ENCODE assay signal across 19 mouse cellular contexts in the genomic region with DNA sequence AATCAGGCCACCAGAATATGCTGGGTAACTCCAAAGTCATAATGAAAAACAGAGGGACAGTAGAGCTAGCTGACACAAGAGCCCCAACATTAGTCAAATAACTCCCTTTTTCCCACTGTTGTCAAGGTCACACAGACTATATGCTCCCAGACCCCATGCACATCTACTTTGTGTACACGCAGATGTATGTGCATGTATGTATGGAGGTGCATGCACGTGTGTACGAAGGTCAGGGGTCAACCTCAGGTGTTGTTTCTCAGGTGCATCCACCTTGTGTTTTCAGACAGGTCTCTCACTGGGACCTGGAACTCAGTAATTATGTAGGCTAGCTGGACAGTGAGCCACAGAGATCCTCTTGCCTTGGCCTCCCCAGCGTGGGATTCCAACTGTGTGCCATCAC. TPM values are rescaled to one million over a fixed set of nuclear protein-coding genes. Genes with fewer than 3 reads are reported as not detected.
DNase-seq lines count a peak whose midpoint lies in the region; ATAC-seq and TF ChIP-seq lines count a peak whose summit lies in the region.
"Had no signal": no experiment of that assay in that cellular context is flagged by ENCODE, and none has a peak within 500 bp of the region (broad histone marks: within the 10 kb centered on the region; RNA-seq: fewer than 3 reads in every experiment).

No protein-coding gene starts in this region.

- no peaks in the 10 kb centered on the region for H3K27me3 ChIP-seq in cerebellum, adult 2 months (ENCODE audit: control insufficient read depth, insufficient read depth, low read length)
- H3K27me3 ChIP-seq in midbrain, embryonic 11.5 days (ENCODE audit: control insufficient read depth, insufficient read depth, low read length) = no peaks in the 10 kb centered on the region
- peaks cover 5% of the 10 kb centered on the region; the same call in 1 of the 2 replicates for H3K27me3 ChIP-seq in midbrain, embryonic 13.5 days
- H3K27me3 ChIP-seq in hindbrain, embryonic 14.5 days (ENCODE audit: control insufficient read depth, insufficient read depth, low read length) = no peaks in the 10 kb centered on the region
- H3K27me3 ChIP-seq: embryonic facial prominence, embryonic 15.5 days had no signal

- H3K9me3 ChIP-seq in midbrain, embryonic 11.5 days (ENCODE audit: control insufficient read depth, low read length) = no peaks in the 10 kb centered on the region
- H3K9me3 ChIP-seq in midbrain, embryonic 13.5 days = no peaks in the 10 kb centered on the region
- no peaks in the 10 kb centered on the region for H3K9me3 ChIP-seq in hindbrain, embryonic 14.5 days (ENCODE audit: control insufficient read depth, low read length)
- H3K9me3 ChIP-seq: embryonic facial prominence, embryonic 13.5 days; embryonic facial prominence, embryonic 15.5 days; forebrain, embryonic 10.5 days; forebrain, embryonic 12.5 days had no signal

- TF ChIP-seq POLR2A in cerebellum, adult 2 months (IDR thresholded peaks at IDR 0.05; ENCODE audit: borderline replicate concordance, insufficient read depth, low read length) = no peak

- WGBS in cerebellum, adult 2 months = 81% methylated on average over 4 of the region's 4 CpGs
- 89% methylated on average over 4 of the region's 4 CpGs for WGBS in midbrain, embryonic 11.5 days
- 93% methylated on average over 4 of the region's 4 CpGs for WGBS in midbrain, embryonic 13.5 days
- WGBS in hindbrain, embryonic 14.5 days = 94% methylated on average over 4 of the region's 4 CpGs

- TF ChIP-seq CTCF in cerebellum, adult 2 months (IDR thresholded peaks at IDR 0.05; ENCODE audit: borderline replicate concordance, insufficient read depth, low read depth, low read length) = no peak

- no peak overlapping the region for H3K4me2 ChIP-seq in midbrain, embryonic 11.5 days
- no peak overlapping the region for H3K4me2 ChIP-seq in midbrain, embryonic 13.5 days (replicated peaks)
- H3K4me2 ChIP-seq in hindbrain, embryonic 14.5 days (replicated peaks) = no peak overlapping the region
- H3K4me2 ChIP-seq: embryonic facial prominence, embryonic 13.5 days; embryonic facial prominence, embryonic 15.5 days; forebrain, embryonic 12.5 days had no signal

- no peak overlapping the region for H3K27ac ChIP-seq in cerebellum, adult 2 months (ENCODE audit: insufficient read depth, low read length)
- H3K27ac ChIP-seq in midbrain, embryonic 11.5 days (ENCODE audit: low read depth, low read length) = no peak overlapping the region
- H3K27ac ChIP-seq in midbrain, embryonic 13.5 days = no peak overlapping the region
- no peak overlapping the region for H3K27ac ChIP-seq in hindbrain, embryonic 14.5 days
- H3K27ac ChIP-seq: embryonic facial prominence, embryonic 13.5 days; embryonic facial prominence, embryonic 15.5 days; forebrain, embryonic 10.5 days; forebrain, embryonic 12.5 days had no signal

- H3K4me1 ChIP-seq in cerebellum, adult 2 months (ENCODE audit: control insufficient read depth, insufficient read depth, low read length) = peaks cover 76% of the 10 kb centered on the region
- peaks cover 10% of the 10 kb centered on the region for H3K4me1 ChIP-seq in midbrain, embryonic 11.5 days (ENCODE audit: control insufficient read depth, insufficient read depth, low read length)
- peaks cover 24% of the 10 kb centered on the region for H3K4me1 ChIP-seq in midbrain, embryonic 13.5 days (replicated peaks)
- H3K4me1 ChIP-seq in hindbrain, embryonic 14.5 days (replicated peaks; ENCODE audit: control insufficient read depth, insufficient read depth, low read length) = peaks cover 14% of the 10 kb centered on the region

- no peak overlapping the region for H3K4me3 ChIP-seq in cerebellum, adult 2 months (replicated peaks; ENCODE audit: insufficient read depth, low read depth, low read length)
- H3K4me3 ChIP-seq in midbrain, embryonic 11.5 days (ENCODE audit: low read depth, low read length) = no peak overlapping the region
- H3K4me3 ChIP-seq in midbrain, embryonic 13.5 days (replicated peaks) = no peak overlapping the region
- H3K4me3 ChIP-seq in hindbrain, embryonic 14.5 days (replicated peaks; ENCODE audit: low read length) = no peak overlapping the region
- H3K4me3 ChIP-seq: embryonic facial prominence, embryonic 13.5 days; embryonic facial prominence, embryonic 15.5 days; erythroblast, embryonic 14.5 days; forebrain, embryonic 10.5 days; forebrain, embryonic 12.5 days had no signal

- no peak for ATAC-seq in midbrain, embryonic 11.5 days (ENCODE audit: low FRiP score)
- no peak for ATAC-seq in midbrain, embryonic 13.5 days
- no peak for ATAC-seq in hindbrain, embryonic 14.5 days (ENCODE audit: low FRiP score)
- ATAC-seq: forebrain, embryonic 14.5 days; forebrain, embryonic 16.5 days had no signal

- H3K36me3 ChIP-seq in midbrain, embryonic 11.5 days (ENCODE audit: control insufficient read depth, insufficient read depth, low read length) = no peaks in the 10 kb centered on the region
- no peaks in the 10 kb centered on the region for H3K36me3 ChIP-seq in midbrain, embryonic 13.5 days
- H3K36me3 ChIP-seq in hindbrain, embryonic 14.5 days (replicated peaks; ENCODE audit: control insufficient read depth, insufficient read depth) = no peaks in the 10 kb centered on the region; the same call in 1 of the 2 replicates
- H3K36me3 ChIP-seq: embryonic facial prominence, embryonic 13.5 days; forebrain, embryonic 10.5 days; forebrain, embryonic 12.5 days had no signal

- DNase-seq in cerebellum, adult 2 months = peak; percentile 16 to 30
- no peak for DNase-seq in cerebellum, adult 11-12 months
- peak; percentile 53 for DNase-seq in cerebellum, adult 9-10 months
- no peak for DNase-seq in cerebellum, postnatal 4 days (ENCODE audit: low spot score in 2 of 2)
- DNase-seq in midbrain, embryonic 11.5 days (ENCODE audit: low spot score, missing footprints) = peak; percentile 37
- DNase-seq in cerebellum, postnatal 14 days = peak; percentile 7 to 20
- no peak for DNase-seq in hindbrain, embryonic 14.5 days (ENCODE audit: low spot score)
- DNase-seq: adrenal gland, adult 2 months; adrenal gland, postnatal 10 days; adrenal gland, postnatal 25 days; embryo, embryonic 11 days had no signal

- H3K9ac ChIP-seq in midbrain, embryonic 11.5 days (ENCODE audit: low read length) = no peak overlapping the region
- H3K9ac ChIP-seq in midbrain, embryonic 13.5 days (replicated peaks) = no peak overlapping the region
- no peak overlapping the region for H3K9ac ChIP-seq in hindbrain, embryonic 14.5 days
- H3K9ac ChIP-seq: embryonic facial prominence, embryonic 13.5 days; embryonic facial prominence, embryonic 15.5 days; forebrain, embryonic 12.5 days had no signal

RNA-seq across cellular contexts. Expression of a gene that starts 10.2 kb away (rescaled TPM):
- polyA plus RNA-seq in cerebellum, adult 2 months (2012; rRNA removed) = 0.82 and 1.0 TPM in 2 replicates
- polyA plus RNA-seq in midbrain, embryonic 11.5 days (2014; fragmentation: Nextera tagmentation; extraction: Ambion mirVana) = not detected in 2 replicates
- 0.19 and 0.38 TPM in 2 replicates for polyA plus RNA-seq in midbrain, embryonic 13.5 days (2015; fragmentation: Nextera tagmentation; extraction: Ambion mirVana)
- polyA plus RNA-seq in hindbrain, embryonic 14.5 days (2014; fragmentation: Nextera tagmentation; extraction: Ambion mirVana) = 0.23 and 0.25 TPM in 2 replicates
- polyA plus RNA-seq: forebrain, embryonic 10.5 days; forebrain, embryonic 16.5 days had no signal

RNA-seq across cellular contexts. Expression of a gene that starts 14.3 kb away (rescaled TPM):
- 67.6 and 71.0 TPM in 2 replicates for polyA plus RNA-seq in cerebellum, adult 2 months (2012; rRNA removed)
- 5.8 and 7.2 TPM in 2 replicates for polyA plus RNA-seq in midbrain, embryonic 11.5 days (2014; fragmentation: Nextera tagmentation; extraction: Ambion mirVana)
- polyA plus RNA-seq in midbrain, embryonic 13.5 days (2015; fragmentation: Nextera tagmentation; extraction: Ambion mirVana) = 7.3 and 8.1 TPM in 2 replicates
- polyA plus RNA-seq in hindbrain, embryonic 14.5 days (2014; fragmentation: Nextera tagmentation; extraction: Ambion mirVana) = 7.7 and 9.5 TPM in 2 replicates

RNA-seq across cellular contexts. Expression of a gene that starts 15.1 kb away (rescaled TPM):
- 151 and 169 TPM in 2 replicates for polyA plus RNA-seq in cerebellum, adult 2 months (2012; rRNA removed)
- 0.30 and 0.32 TPM in 2 replicates for polyA plus RNA-seq in midbrain, embryonic 11.5 days (2014; fragmentation: Nextera tagmentation; extraction: Ambion mirVana)
- 1.3 and 1.5 TPM in 2 replicates for polyA plus RNA-seq in midbrain, embryonic 13.5 days (2015; fragmentation: Nextera tagmentation; extraction: Ambion mirVana)
- 6.0 and 6.5 TPM in 2 replicates for polyA plus RNA-seq in hindbrain, embryonic 14.5 days (2014; fragmentation: Nextera tagmentation; extraction: Ambion mirVana)

RNA-seq across cellular contexts. Expression of a gene that starts 29.7 kb away (rescaled TPM):
- 44.3 and 47.8 TPM in 2 replicates for polyA plus RNA-seq in cerebellum, adult 2 months (2012; rRNA removed)
- polyA plus RNA-seq in midbrain, embryonic 11.5 days (2014; fragmentation: Nextera tagmentation; extraction: Ambion mirVana) = 3.4 and 5.1 TPM in 2 replicates
- 29.8 and 31.6 TPM in 2 replicates for polyA plus RNA-seq in midbrain, embryonic 13.5 days (2015; fragmentation: Nextera tagmentation; extraction: Ambion mirVana)
- polyA plus RNA-seq in hindbrain, embryonic 14.5 days (2014; fragmentation: Nextera tagmentation; extraction: Ambion mirVana) = 48.6 and 50.6 TPM in 2 replicates
- polyA plus RNA-seq: erythroblast, embryonic 14.5 days had no signal

RNA-seq across cellular contexts. Expression of a gene that starts 40.8 kb away (rescaled TPM):
- 64.4 and 70.7 TPM in 2 replicates for polyA plus RNA-seq in cerebellum, adult 2 months (2012; rRNA removed)
- 10.4 and 10.6 TPM in 2 replicates for polyA plus RNA-seq in midbrain, embryonic 11.5 days (2014; fragmentation: Nextera tagmentation; extraction: Ambion mirVana)
- polyA plus RNA-seq in midbrain, embryonic 13.5 days (2015; fragmentation: Nextera tagmentation; extraction: Ambion mirVana) = 17.6 and 17.7 TPM in 2 replicates
- 26.9 and 37.2 TPM in 2 replicates for polyA plus RNA-seq in hindbrain, embryonic 14.5 days (2014; fragmentation: Nextera tagmentation; extraction: Ambion mirVana)

Comparison
In these comparisons a context has a peak if more than half of its experiments do, and no peak if none do; other contexts are left out.
1. DNase-seq: peak in cerebellum, adult 2 months (2 of 2), cerebellum, adult 9-10 months (single experiment), midbrain, embryonic 11.5 days (single experiment) and cerebellum, postnatal 14 days (2 of 2); none in cerebellum, adult 11-12 months (single experiment), cerebellum, postnatal 4 days (0 of 2) and hindbrain, embryonic 14.5 days (single experiment).
2. RNA of a gene that starts 15.1 kb away (polyA plus RNA-seq): 151 to 169 TPM in cerebellum, adult 2 months; 6.0 to 6.5 TPM in hindbrain, embryonic 14.5 days, 1.3 to 1.5 TPM in midbrain, embryonic 13.5 days and 0.30 to 0.32 TPM in midbrain, embryonic 11.5 days; every median in the first group is over 10 times any median in the second.